ENCODE assay signal across 8 mouse cellular contexts in the genomic region with DNA sequence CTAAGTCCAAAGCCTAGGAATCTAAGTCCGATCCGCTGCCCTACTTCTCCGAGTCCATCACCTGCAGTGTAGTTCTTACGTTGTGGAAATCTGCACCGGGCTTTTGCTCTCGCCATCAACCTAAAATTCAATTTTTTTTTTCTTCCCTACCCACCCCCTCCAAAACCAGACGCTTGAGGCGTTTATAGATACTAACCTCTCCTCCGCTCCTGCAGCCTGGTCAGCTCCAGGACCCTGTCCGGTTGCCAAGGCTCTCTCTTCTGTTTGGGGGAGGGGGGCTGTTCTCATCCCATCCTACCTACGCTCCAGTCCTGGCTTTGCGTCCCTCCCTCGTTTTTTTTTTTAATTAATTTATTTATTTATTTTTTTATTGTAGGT. TPM values are rescaled to one million over a fixed set of nuclear protein-coding genes. Genes with fewer than 3 reads are reported as not detected.
A peak's percentile ranks its signal among the peaks of the same experiment; 100 is the strongest.
DNase-seq lines count a peak whose midpoint lies in the region; ATAC-seq and TF ChIP-seq lines count a peak whose summit lies in the region.

No protein-coding gene starts in this region.

- peak; percentile 90 for DNase-seq in 416B (ENCODE audit: low read depth)
- peak; percentile 96 for DNase-seq in cerebellum, adult 9-11 months
- DNase-seq in heart, embryonic 10.5 days (ENCODE audit: low spot score) = peak; percentile 85
- peak; percentile 72 for DNase-seq in retina, postnatal 7 days (ENCODE audit: low read depth, low spot score)
- DNase-seq in c-Kit-positive CD71-positive TER-119-positive erythroid progenitor cells, embryonic 14.5 days (ENCODE audit: low spot score) = no peak

- peak; percentile 18 for ATAC-seq in kidney, embryonic 16.5 days (ENCODE audit: low FRiP score, low TSS enrichment)
- ATAC-seq in lung, embryonic 15.5 days (ENCODE audit: borderline replicate concordance, extremely low read depth, low FRiP score, low TSS enrichment) = peak; percentile 56

- TF ChIP-seq CTCF in E14TG2a.4 (conservative IDR thresholded peaks at IDR 0.05; ENCODE audit: low read length) = no peak

- H3K9me3 ChIP-seq in E14TG2a.4 (ENCODE audit: low read length) = peaks cover 6% of the 10 kb centered on the region
- no peaks in the 10 kb centered on the region for H3K9me3 ChIP-seq in heart, embryonic 10.5 days
- no peaks in the 10 kb centered on the region for H3K9me3 ChIP-seq in kidney, embryonic 16.5 days (ENCODE audit: low read length)
- no peaks in the 10 kb centered on the region for H3K9me3 ChIP-seq in lung, embryonic 15.5 days

- H3K9ac ChIP-seq in kidney, embryonic 16.5 days (replicated peaks; ENCODE audit: low read length) = peak overlapping the region; percentile 53; the same call in 1 of the 2 replicates
- 0 out of 2 replicates have a peak overlapping the region, but pooled peaks have one; percentile 30 for H3K9ac ChIP-seq in lung, embryonic 15.5 days

- H3K4me1 ChIP-seq in E14TG2a.4 (replicated peaks; ENCODE audit: low read depth, low read length) = peaks cover 58% of the 10 kb centered on the region
- H3K4me1 ChIP-seq in heart, embryonic 10.5 days = peaks cover 46% of the 10 kb centered on the region
- H3K4me1 ChIP-seq in kidney, embryonic 16.5 days (ENCODE audit: insufficient read depth, low read length) = peaks cover 33% of the 10 kb centered on the region
- H3K4me1 ChIP-seq in lung, embryonic 15.5 days = peaks cover 52% of the 10 kb centered on the region

- WGBS in heart, embryonic 10.5 days = 1% methylated on average over 13 of the region's 13 CpGs
- WGBS in kidney, embryonic 16.5 days = under 1% methylated on average over 13 of the region's 13 CpGs
- WGBS in lung, embryonic 15.5 days = under 1% methylated on average over 13 of the region's 13 CpGs

- peak overlapping the region; percentile 96 for H3K4me3 ChIP-seq in E14TG2a.4 (replicated peaks; ENCODE audit: low read length)
- peak overlapping the region; percentile 90 for H3K4me3 ChIP-seq in heart, embryonic 10.5 days
- H3K4me3 ChIP-seq in kidney, embryonic 16.5 days (ENCODE audit: low read length) = peak overlapping the region; percentile 94
- H3K4me3 ChIP-seq in lung, embryonic 15.5 days = peak overlapping the region; percentile 95

- H3K4me2 ChIP-seq in kidney, embryonic 16.5 days (replicated peaks; ENCODE audit: low read depth, low read length) = peak overlapping the region; percentile 96
- H3K4me2 ChIP-seq in lung, embryonic 15.5 days = peak overlapping the region; percentile 95

- peak overlapping the region; percentile 93; the same call in 1 of the 2 replicates for H3K27ac ChIP-seq in heart, embryonic 10.5 days
- H3K27ac ChIP-seq in kidney, embryonic 16.5 days (ENCODE audit: low read length) = peak overlapping the region; percentile 97
- H3K27ac ChIP-seq in lung, embryonic 15.5 days = peak overlapping the region; percentile 99

- peaks cover 31% of the 10 kb centered on the region for H3K27me3 ChIP-seq in E14TG2a.4 (ENCODE audit: insufficient read depth, low read length)
- H3K27me3 ChIP-seq in heart, embryonic 10.5 days (ENCODE audit: insufficient read depth, poor library complexity, severe bottlenecking) = peaks cover 32% of the 10 kb centered on the region; the same call in 1 of the 2 replicates
- peaks cover 13% of the 10 kb centered on the region for H3K27me3 ChIP-seq in kidney, embryonic 16.5 days (ENCODE audit: insufficient read depth, low read length)
- peaks cover 16% of the 10 kb centered on the region for H3K27me3 ChIP-seq in lung, embryonic 15.5 days

- H3K36me3 ChIP-seq in E14TG2a.4 (ENCODE audit: insufficient read depth, low read length) = peaks cover 4% of the 10 kb centered on the region
- no peaks in the 10 kb centered on the region for H3K36me3 ChIP-seq in heart, embryonic 10.5 days
- H3K36me3 ChIP-seq in kidney, embryonic 16.5 days (ENCODE audit: insufficient read depth, low read length) = no peaks in the 10 kb centered on the region
- H3K36me3 ChIP-seq in lung, embryonic 15.5 days = no peaks in the 10 kb centered on the region

RNA-seq across cellular contexts. Expression of gene Adgrl1, which starts 0.9 kb away (rescaled TPM):
- polyA plus RNA-seq in heart, embryonic 10.5 days (2016; fragmentation: Nextera tagmentation; extraction: Ambion mirVana) = 8.5 and 12.0 TPM in 2 replicates
- polyA plus RNA-seq in kidney, embryonic 16.5 days (2015; fragmentation: Nextera tagmentation; extraction: Ambion mirVana) = 17.8 and 19.6 TPM in 2 replicates
- polyA plus RNA-seq in lung, embryonic 15.5 days (2015; fragmentation: Nextera tagmentation; extraction: Ambion mirVana) = 18.6 and 19.7 TPM in 2 replicates

RNA-seq across cellular contexts. Expression of gene Gm10644, which starts 56.0 kb away (rescaled TPM):
- polyA plus RNA-seq in heart, embryonic 10.5 days (2016; fragmentation: Nextera tagmentation; extraction: Ambion mirVana) = 0.41 and 0.86 TPM in 2 replicates
- polyA plus RNA-seq in kidney, embryonic 16.5 days (2015; fragmentation: Nextera tagmentation; extraction: Ambion mirVana) = 0.85 and 1.0 TPM in 2 replicates
- 0.74 and 0.86 TPM in 2 replicates for polyA plus RNA-seq in lung, embryonic 15.5 days (2015; fragmentation: Nextera tagmentation; extraction: Ambion mirVana)

RNA-seq across cellular contexts. Expression of gene Asf1b, which starts 56.3 kb away (rescaled TPM):
- 71.5 and 80.8 TPM in 2 replicates for polyA plus RNA-seq in heart, embryonic 10.5 days (2016; fragmentation: Nextera tagmentation; extraction: Ambion mirVana)
- polyA plus RNA-seq in kidney, embryonic 16.5 days (2015; fragmentation: Nextera tagmentation; extraction: Ambion mirVana) = 58.2 and 65.1 TPM in 2 replicates
- 82.2 and 83.5 TPM in 2 replicates for polyA plus RNA-seq in lung, embryonic 15.5 days (2015; fragmentation: Nextera tagmentation; extraction: Ambion mirVana)
